Mouse (Mus musculus) embryonic facial prominence, embryonic 10.5 days (tissue): ENCODE results near the gene Sgcd. TPM values are rescaled to one million over a fixed set of nuclear protein-coding genes. Genes with fewer than 3 reads are reported as not detected.
A peak's percentile ranks its signal among the peaks of the same experiment; 100 is the strongest.
"Not testable (repeated sequence)": the region's sequence is repeated elsewhere in the genome, so short reads cannot be mapped to it uniquely, and the experiment has no call there.

Experiments used
- DNase-seq: peaks from one replicate; pipeline ENCODE4 v3.0.0-alpha.2; 2017; ENCODE audit warnings: low spot score
- H3K27ac ChIP-seq: fragments of 300-500 bp; sonication (generic); replicated peaks from 2 replicates; pipeline ENCODE4 v1.5.1; 2016; ENCODE audit warnings: mild to moderate bottlenecking
- H3K27me3 ChIP-seq: fragments of 300-500 bp; sonication (generic); replicated peaks from 2 replicates; pipeline ENCODE4 v1.6.1; 2016; ENCODE audit warnings: low read depth, mild to moderate bottlenecking; ENCODE audit not compliant: poor library complexity, severe bottlenecking
- H3K36me3 ChIP-seq: fragments of 300-500 bp; sonication (generic); replicated peaks from 2 replicates; pipeline ENCODE4 v1.6.1; 2016; ENCODE audit warnings: mild to moderate bottlenecking, moderate library complexity
- H3K4me1 ChIP-seq: fragments of 300-500 bp; sonication (generic); 2 replicates; pipeline ENCODE4 v1.6.1; 2016
- H3K4me3 ChIP-seq: fragments of 300-500 bp; sonication (generic); 2 replicates; pipeline ENCODE4 v1.5.1; 2016; ENCODE audit warnings: mild to moderate bottlenecking, moderate library complexity
- H3K9me3 ChIP-seq: fragments of 300-500 bp; sonication (generic); 2 replicates; pipeline ENCODE4 v1.6.1; 2016; ENCODE audit warnings: mild to moderate bottlenecking
- WGBS: fragments of 180-500 bp; shearing (Covaris S2); methylation state at CpG from one replicate; pipeline ENCODE4 v1.1.7; 2016; 5-methylcytosine and 5-hydroxymethylcytosine counted together
- polyA plus RNA-seq: library from polyadenylated mRNA; unstranded; fragments of >200 nt; fragmentation: Nextera tagmentation; extraction: Ambion mirVana; gene quantifications from 2 replicates; pipeline ENCODE4 v1.2.1, GENCODE M21; 2016

Gene Sgcd
- polyA plus RNA-seq, 1 experiment from 2014 or later = 5.8 TPM

- Histone ChIP-seq H3K27ac (no peak overlapping the region), H3K27me3 (no peaks in the 10 kb centered on the region), H3K36me3 (no peaks in the 10 kb centered on the region), H3K4me3 (no peak overlapping the region), H3K9me3 (no peaks in the 10 kb centered on the region), H3K4me1 (no peaks in the 10 kb centered on the region)
- DNase-seq = peak; percentile 30
- 43% methylated on average over 2 of the region's 2 CpGs for WGBS
Observed at GRCm38 (mm10) chr11:47890315-47890714, 98.5 kb downstream of the Sgcd start.

GRCm38 (mm10) chr11:47885310-47885709, 103.5 kb downstream of the Sgcd start:
- Histone ChIP-seq H3K9me3 (no peaks in the 10 kb centered on the region), H3K36me3 (no peaks in the 10 kb centered on the region), H3K27me3 (no peaks in the 10 kb centered on the region), H3K4me3 (no peak overlapping the region), H3K4me1 (no peaks in the 10 kb centered on the region), H3K27ac (no peak overlapping the region)
- no peak for DNase-seq
- 69% methylated on average over 3 of the region's 3 CpGs for WGBS

- H3K27me3 ChIP-seq = no peaks in the 10 kb centered on the region
- no peak for DNase-seq
- no peaks in the 10 kb centered on the region for H3K36me3 ChIP-seq
- H3K9me3 ChIP-seq = no peaks in the 10 kb centered on the region
- WGBS = 92% methylated on average over 1 of the region's 1 CpGs
- H3K4me1 ChIP-seq = no peaks in the 10 kb centered on the region
- no peak overlapping the region for H3K4me3 ChIP-seq
- H3K27ac ChIP-seq = no peak overlapping the region
Observed at GRCm38 (mm10) chr11:47883545-47883944, 105.2 kb downstream of the Sgcd start.

- H3K27ac ChIP-seq = no peak overlapping the region
- DNase-seq = no peak
- H3K4me1 ChIP-seq = no peaks in the 10 kb centered on the region
- H3K9me3 ChIP-seq = no peaks in the 10 kb centered on the region
- no peaks in the 10 kb centered on the region for H3K27me3 ChIP-seq
- WGBS = 77% methylated on average over 5 of the region's 5 CpGs
- no peak overlapping the region for H3K4me3 ChIP-seq
- no peaks in the 10 kb centered on the region for H3K36me3 ChIP-seq
Observed at GRCm38 (mm10) chr11:47876633-47877170, 112.1 kb downstream of the Sgcd start.

- Histone ChIP-seq H3K36me3 (no peaks in the 10 kb centered on the region), H3K9me3 (no peaks in the 10 kb centered on the region), H3K27ac (no peak overlapping the region), H3K4me1 (no peaks in the 10 kb centered on the region), H3K27me3 (no peaks in the 10 kb centered on the region), H3K4me3 (no peak overlapping the region)
- 25% methylated on average over 3 of the region's 3 CpGs for WGBS
- no peak for DNase-seq
Observed at GRCm38 (mm10) chr11:47845894-47846293, 142.9 kb downstream of the Sgcd start.

- no peaks in the 10 kb centered on the region for H3K9me3 ChIP-seq
- WGBS = 80% methylated on average over 4 of the region's 4 CpGs
- no peaks in the 10 kb centered on the region for H3K27me3 ChIP-seq
- no peak overlapping the region for H3K4me3 ChIP-seq
- no peak overlapping the region for H3K27ac ChIP-seq
- H3K4me1 ChIP-seq = no peaks in the 10 kb centered on the region
- no peaks in the 10 kb centered on the region for H3K36me3 ChIP-seq
- no peak for DNase-seq
Observed at GRCm38 (mm10) chr11:47833283-47833682, 155.5 kb downstream of the Sgcd start.

- no peak for DNase-seq
- no peaks in the 10 kb centered on the region for H3K27me3 ChIP-seq
- H3K4me1 ChIP-seq = no peaks in the 10 kb centered on the region
- H3K36me3 ChIP-seq = no peaks in the 10 kb centered on the region
- H3K4me3 ChIP-seq = no peak overlapping the region
- H3K27ac ChIP-seq = no peak overlapping the region
- H3K9me3 ChIP-seq = no peaks in the 10 kb centered on the region; the same call in 1 of the 2 replicates
Observed at GRCm38 (mm10) chr11:47810307-47810706, 178.5 kb downstream of the Sgcd start.

GRCm38 (mm10) chr11:47804101-47804715, 184.6 kb downstream of the Sgcd start:
- no peaks in the 10 kb centered on the region for H3K4me1 ChIP-seq
- no peaks in the 10 kb centered on the region for H3K27me3 ChIP-seq
- H3K27ac ChIP-seq = no peak overlapping the region
- DNase-seq = no peak
- H3K36me3 ChIP-seq = no peaks in the 10 kb centered on the region
- whole genome bisulfite sequencing = 92% methylated on average over 6 of the region's 6 CpGs
- no peaks in the 10 kb centered on the region for H3K9me3 ChIP-seq
- H3K4me3 ChIP-seq = no peak overlapping the region

GRCm38 (mm10) chr11:47777916-47778226, 210.9 kb downstream of the Sgcd start:
- no peaks in the 10 kb centered on the region for H3K36me3 ChIP-seq
- H3K4me1 ChIP-seq = no peaks in the 10 kb centered on the region

GRCm38 (mm10) chr11:47777226-47777915, 211.4 kb downstream of the Sgcd start:
- WGBS = 85% methylated on average over 4 of the region's 4 CpGs
- Histone ChIP-seq H3K9me3 (no peaks in the 10 kb centered on the region), H3K27me3 (no peaks in the 10 kb centered on the region), H3K4me1 (no peaks in the 10 kb centered on the region), H3K4me3 (no peak overlapping the region), H3K27ac (no peak overlapping the region), H3K36me3 (no peaks in the 10 kb centered on the region)
- no peak for DNase-seq

More at GRCm38 (mm10) chr11:47777916-47778226, 210.9 kb downstream of the Sgcd start:
- WGBS = 82% methylated on average over 4 of the region's 4 CpGs
- DNase-seq = no peak
- H3K27ac ChIP-seq = no peak overlapping the region
- no peak overlapping the region for H3K4me3 ChIP-seq
- no peaks in the 10 kb centered on the region for H3K9me3 ChIP-seq
- H3K27me3 ChIP-seq = no peaks in the 10 kb centered on the region

- DNase-seq = no peak
- Histone ChIP-seq H3K36me3 (no peaks in the 10 kb centered on the region), H3K9me3 (no peaks in the 10 kb centered on the region), H3K4me3 (no peak overlapping the region), H3K27ac (no peak overlapping the region), H3K27me3 (no peaks in the 10 kb centered on the region), H3K4me1 (no peaks in the 10 kb centered on the region)
- 69% methylated on average over 1 of the region's 1 CpGs for WGBS
Observed at GRCm38 (mm10) chr11:47776019-47776418, 212.8 kb downstream of the Sgcd start.

GRCm38 (mm10) chr11:47765859-47766258, 222.9 kb downstream of the Sgcd start:
- H3K36me3 ChIP-seq = no peaks in the 10 kb centered on the region
- H3K4me3 ChIP-seq = no peak overlapping the region
- WGBS = 93% methylated on average over 2 of the region's 2 CpGs
- no peaks in the 10 kb centered on the region for H3K9me3 ChIP-seq
- H3K27me3 ChIP-seq = no peaks in the 10 kb centered on the region
- DNase-seq = no peak
- H3K27ac ChIP-seq = no peak overlapping the region
- no peaks in the 10 kb centered on the region for H3K4me1 ChIP-seq

GRCm38 (mm10) chr11:47763569-47763968, 225.2 kb downstream of the Sgcd start:
- H3K27me3 ChIP-seq, DNase-seq, H3K9me3 ChIP-seq, H3K4me1 ChIP-seq, H3K4me3 ChIP-seq, H3K27ac ChIP-seq, H3K36me3 ChIP-seq: not testable (repeated sequence)
- WGBS = 81% methylated on average over 3 of the region's 3 CpGs
